Mouse (Mus musculus): ENCODE measurements around the gene Cplane1. TPM values are rescaled to one million over a fixed set of nuclear protein-coding genes. Genes with fewer than 3 reads are reported as not detected.

The Cplane1 gene
- total RNA-seq, 2 experiments from 2014 or later: 3.5 to 4.7 TPM

DNA sequence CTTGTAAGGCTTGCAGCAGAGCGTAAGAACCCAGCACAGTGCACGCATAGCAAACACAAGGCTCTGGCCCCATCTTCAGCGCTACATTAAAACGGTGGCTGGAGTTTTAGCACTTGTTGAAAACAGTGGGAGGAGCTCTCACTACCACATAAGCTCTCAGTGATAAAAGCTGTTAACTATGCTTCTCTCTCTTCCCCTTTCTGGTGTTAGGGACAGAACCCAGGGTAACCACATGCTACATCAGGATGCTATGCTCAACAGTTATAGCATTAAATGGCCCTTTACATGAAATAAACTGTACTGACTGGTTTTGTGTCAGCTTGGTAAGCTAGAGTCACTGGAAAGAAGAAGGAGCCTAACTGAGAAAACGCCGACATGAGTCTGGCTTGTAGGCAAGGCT is 125.2 kb downstream of the Cplane1 start:
- DNase-seq: no peak

DNA sequence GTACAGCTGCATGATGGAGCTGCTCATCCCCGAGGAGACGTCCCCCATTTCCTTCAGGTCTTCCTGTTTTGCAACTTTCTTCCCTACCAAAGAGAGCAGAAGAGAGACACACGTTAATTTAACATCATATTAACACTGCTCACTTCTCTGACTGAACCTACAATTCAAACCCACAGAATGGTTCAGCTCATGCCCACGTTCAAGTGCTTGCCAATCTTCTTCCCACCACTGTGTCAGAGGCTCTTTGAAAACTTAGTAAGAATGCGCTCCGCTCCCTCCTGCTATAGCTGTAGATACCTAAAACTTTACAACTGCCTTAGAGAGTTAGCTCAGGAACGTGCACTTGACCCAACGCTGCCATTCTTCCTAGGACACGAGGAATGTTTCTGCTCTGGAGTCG is 134.0 kb downstream of the Cplane1 start:
- DNase-seq: no peak

DNA sequence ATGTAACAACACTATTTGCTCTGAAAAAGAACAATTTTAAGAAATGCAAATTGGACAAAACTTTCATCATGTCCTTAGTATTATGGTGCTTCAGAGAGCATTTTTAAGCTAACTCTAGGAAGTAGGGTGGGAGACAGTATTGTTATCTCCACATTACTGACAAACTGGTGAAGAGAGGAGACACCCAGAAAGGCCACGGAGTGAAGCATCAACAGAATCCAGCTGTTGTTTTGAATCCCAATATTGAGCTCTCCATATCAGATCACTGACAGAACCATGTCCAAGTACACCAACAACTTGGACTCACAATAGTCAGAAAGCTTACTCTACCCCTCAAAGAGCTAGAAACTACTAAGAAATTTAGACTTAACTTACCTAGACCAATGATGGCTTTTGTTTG is 136.6 kb downstream of the Cplane1 start:
- no peak for DNase-seq

DNA sequence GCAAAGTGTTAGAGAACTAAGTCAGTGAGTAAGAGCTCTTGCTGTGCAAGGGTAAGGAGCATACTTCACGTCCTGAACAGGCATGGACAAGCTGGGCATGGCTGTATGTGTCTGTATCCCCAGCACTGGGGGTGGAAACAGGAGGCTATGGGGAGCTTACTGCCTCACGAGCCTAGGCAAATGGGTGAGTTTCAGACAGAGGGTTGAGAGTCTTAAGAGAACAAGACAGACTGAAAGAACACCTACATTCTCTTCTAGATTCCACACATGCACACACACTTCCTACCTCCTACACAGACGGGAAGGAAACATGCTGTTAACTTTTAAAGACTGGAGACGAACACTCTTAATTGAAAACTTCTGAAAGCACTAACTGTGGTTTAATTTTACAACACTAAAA is 148.5 kb downstream of the Cplane1 start:
- no peak for DNase-seq

DNA sequence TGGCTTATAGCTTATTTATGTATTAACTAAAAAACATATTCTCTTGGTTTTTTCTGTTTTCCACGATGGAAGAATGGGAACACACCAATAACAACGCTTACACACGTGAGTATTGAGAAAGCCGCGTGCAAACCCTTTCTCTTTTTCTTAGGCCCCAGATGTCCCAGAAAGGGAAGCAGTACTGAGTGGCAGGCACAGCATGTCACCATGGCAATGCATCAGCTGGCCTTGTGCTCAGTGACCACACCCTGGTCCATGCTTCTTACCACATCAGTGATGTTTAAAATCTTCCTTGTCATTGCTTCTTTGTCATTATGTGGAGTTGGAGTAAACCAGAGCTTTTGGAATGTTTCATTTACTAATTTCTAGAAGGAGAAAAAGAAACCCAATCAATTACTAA is 150.3 kb downstream of the Cplane1 start:
- no peak for DNase-seq

Other genes starting within 250 kb of the Cplane1 start
- 10 to 100 TPM; 20.5 to 21.6 TPM for gene Wdr70, start 69.9 kb upstream of the Cplane1 start, total RNA-seq (2021)
- 1 to 10 TPM; 9.1 to 9.6 TPM for gene Nup155, start 59.8 kb upstream of the Cplane1 start, total RNA-seq (2021)